Mouse (Mus musculus) megakaryocyte, embryonic 14.5 days (primary cell): Measurements from ENCODE around the gene Trpm5. TPM values are rescaled to one million over a fixed set of nuclear protein-coding genes. Genes with fewer than 3 reads are reported as not detected.
A peak's percentile ranks its signal among the peaks of the same experiment; 100 is the strongest.

Source experiments
- H3K27me3 ChIP-seq: replicated peaks from 2 replicates; pipeline ENCODE3; 2012; ENCODE audit warnings: inconsistent platforms
- H3K36me3 ChIP-seq: replicated peaks from 2 replicates; pipeline ENCODE3; 2012; ENCODE audit warnings: low read length, inconsistent platforms, mixed read lengths
- H3K4me1 ChIP-seq: 2 replicates; pipeline ENCODE4 v1.6.1; 2012; ENCODE audit warnings: inconsistent platforms
- H3K4me3 ChIP-seq: replicated peaks from 2 replicates; pipeline ENCODE3; 2012; ENCODE audit warnings: moderate library complexity, mild to moderate bottlenecking, inconsistent platforms
- H3K9me3 ChIP-seq: 2 replicates; pipeline ENCODE4 v1.6.1; 2012; ENCODE audit warnings: inconsistent platforms
- FLI1 ChIP-seq: IDR thresholded peaks from 2 replicates; pipeline ENCODE4 v1.6.1; 2012; ENCODE audit warnings: low read length, inconsistent platforms, mixed read lengths
- GATA1 ChIP-seq: IDR thresholded peaks from 3 replicates; pipeline ENCODE4 v1.6.1; 2012; ENCODE audit warnings: mixed read lengths, low read length, inconsistent platforms, borderline replicate concordance
- polyA plus RNA-seq: library from polyadenylated mRNA; stranded (reverse); fragments of >175 nt; gene quantifications from 2 replicates; pipeline ENCODE4 v1.2.3, GENCODE M21; 2012; ENCODE audit warnings: low replicate concordance; ENCODE audit not compliant: insufficient read depth

Gene Trpm5
- polyA plus RNA-seq, 1 experiment: not detected

DNA sequence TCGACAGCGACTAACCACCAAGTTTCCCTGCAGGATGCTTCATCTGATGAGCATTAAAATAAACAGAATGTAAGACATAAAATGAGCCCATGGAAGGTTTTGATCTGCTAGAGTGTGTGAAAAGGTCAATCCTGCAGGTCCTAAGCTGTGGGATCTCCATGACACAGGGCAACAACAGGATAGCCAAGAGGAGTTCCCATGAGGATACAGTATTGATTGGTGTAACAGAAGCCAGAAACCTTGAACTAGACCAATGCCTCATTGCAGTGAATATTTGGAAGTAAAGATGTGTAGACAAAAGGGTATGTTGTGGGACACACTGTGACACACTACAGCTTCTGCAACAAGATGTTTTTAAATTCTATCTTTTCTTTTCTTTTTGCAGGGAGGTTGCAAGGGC lies 60.3 kb downstream of the Trpm5 start:
- TF ChIP-seq GATA1: no peak
- no peak for TF ChIP-seq FLI1
- Histone ChIP-seq H3K4me1 (peaks cover 30% of the 10 kb centered on the region), H3K4me3 (no peak overlapping the region), H3K36me3 (peaks cover 53% of the 10 kb centered on the region), H3K9me3 (peaks cover 7% of the 10 kb centered on the region), H3K27me3 (peaks cover 13% of the 10 kb centered on the region)

- Histone ChIP-seq H3K4me1 (peaks cover 30% of the 10 kb centered on the region), H3K36me3 (peaks cover 53% of the 10 kb centered on the region), H3K27me3 (peaks cover 13% of the 10 kb centered on the region), H3K9me3 (peaks cover 7% of the 10 kb centered on the region), H3K4me3 (no peak overlapping the region)
- TF ChIP-seq GATA1: no peak
- TF ChIP-seq FLI1: no peak
Measured at GRCm38 (mm10) chr7:143033581-143033980, 60.9 kb downstream of the Trpm5 start.

- Histone ChIP-seq H3K4me1 (peaks cover 31% of the 10 kb centered on the region), H3K36me3 (peaks cover 56% of the 10 kb centered on the region), H3K27me3 (peaks cover 7% of the 10 kb centered on the region), H3K4me3 (no peak overlapping the region), H3K9me3 (peaks cover 7% of the 10 kb centered on the region)
- no peak for TF ChIP-seq GATA1
- TF ChIP-seq FLI1: no peak
Measured at GRCm38 (mm10) chr7:143031816-143032215, 62.6 kb downstream of the Trpm5 start.

DNA sequence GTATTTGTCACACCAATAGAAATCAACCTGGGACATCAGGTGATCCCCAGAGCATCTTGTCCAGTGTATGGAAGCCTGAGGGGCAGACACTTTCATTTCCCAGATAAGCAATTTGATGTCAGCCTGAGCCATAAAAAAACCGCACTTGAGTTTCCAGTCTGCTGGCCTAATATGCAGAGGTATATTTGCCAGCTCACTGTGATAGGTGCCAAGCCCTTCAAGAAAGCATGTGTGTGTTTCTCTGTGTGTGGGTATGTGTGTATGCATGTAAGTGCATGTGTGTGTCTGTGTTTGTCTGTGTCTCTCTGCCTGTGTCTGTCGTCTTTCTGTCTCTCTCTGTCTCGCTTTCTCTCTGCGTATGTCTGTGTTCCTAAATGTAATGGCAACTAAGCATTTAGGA lies 67.2 kb downstream of the Trpm5 start:
- no peaks in the 10 kb centered on the region; the same call in 1 of the 2 replicates for H3K9me3 ChIP-seq
- TF ChIP-seq FLI1: no peak
- TF ChIP-seq GATA1: no peak
- H3K4me3 ChIP-seq: no peak overlapping the region

DNA sequence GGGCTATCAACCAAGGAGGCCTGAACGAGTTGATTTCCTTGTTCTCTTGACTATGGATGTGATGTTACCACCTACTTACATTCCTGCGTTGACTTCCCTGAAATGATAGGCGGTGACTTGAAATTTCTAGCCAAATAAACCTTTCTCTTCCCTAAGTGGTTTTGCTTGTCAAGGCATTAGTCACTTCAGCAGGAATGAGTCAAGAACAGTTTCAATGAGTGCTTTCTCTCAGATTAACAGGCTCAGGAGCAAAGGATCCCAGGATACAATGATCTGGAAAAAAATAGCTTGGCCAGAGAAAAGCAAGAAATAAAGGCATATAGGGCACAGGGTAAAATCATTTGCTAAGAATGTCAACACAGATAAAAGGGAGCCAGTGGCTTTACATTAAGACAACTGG lies 68.9 kb downstream of the Trpm5 start:
- TF ChIP-seq FLI1 (no peak), GATA1 (no peak)
- Histone ChIP-seq H3K4me3 (no peak overlapping the region), H3K9me3 (no peaks in the 10 kb centered on the region; the same call in 1 of the 2 replicates), H3K27me3 (no peaks in the 10 kb centered on the region), H3K4me1 (peaks cover 78% of the 10 kb centered on the region), H3K36me3 (peaks cover 60% of the 10 kb centered on the region)

More for the DNA sequence above, 67.2 kb downstream of the Trpm5 start:
- Histone ChIP-seq H3K27me3 (no peaks in the 10 kb centered on the region), H3K4me1 (peaks cover 63% of the 10 kb centered on the region), H3K36me3 (peaks cover 61% of the 10 kb centered on the region)

- no peak for TF ChIP-seq FLI1
- TF ChIP-seq GATA1: no peak
- no peak overlapping the region for H3K4me3 ChIP-seq
- H3K9me3 ChIP-seq: no peaks in the 10 kb centered on the region; the same call in 1 of the 2 replicates
- peaks cover 90% of the 10 kb centered on the region for H3K4me1 ChIP-seq
- H3K27me3 ChIP-seq: no peaks in the 10 kb centered on the region
- peaks cover 65% of the 10 kb centered on the region for H3K36me3 ChIP-seq
Measured at GRCm38 (mm10) chr7:143024293-143024692, 70.1 kb downstream of the Trpm5 start.

DNA sequence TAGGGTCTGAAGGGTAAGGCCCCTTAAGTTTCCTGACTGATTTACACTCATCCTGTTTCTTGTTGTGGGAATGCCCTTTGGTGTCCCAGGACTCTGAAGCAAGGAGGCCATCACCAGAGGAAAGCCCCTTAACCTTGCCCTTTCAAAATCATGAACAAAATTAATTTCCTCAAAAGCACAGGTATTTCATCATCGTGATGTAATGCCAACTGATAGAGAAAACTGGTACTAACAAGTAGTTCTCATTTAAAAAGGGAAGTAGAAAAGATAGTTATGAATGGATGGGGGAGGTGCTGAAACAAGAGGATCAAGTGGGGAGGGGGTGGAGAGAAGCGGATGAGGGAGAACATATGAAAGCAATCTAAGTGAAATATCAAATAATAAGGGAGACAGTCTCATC lies 70.9 kb downstream of the Trpm5 start:
- H3K9me3 ChIP-seq: no peaks in the 10 kb centered on the region; the same call in 1 of the 2 replicates
- peaks cover 92% of the 10 kb centered on the region for H3K4me1 ChIP-seq
- TF ChIP-seq GATA1: no peak
- no peak for TF ChIP-seq FLI1
- H3K27me3 ChIP-seq: no peaks in the 10 kb centered on the region
- H3K36me3 ChIP-seq: peaks cover 72% of the 10 kb centered on the region
- H3K4me3 ChIP-seq: no peak overlapping the region

GRCm38 (mm10) chr7:143021356-143022164 lies 72.9 kb downstream of the Trpm5 start:
- H3K9me3 ChIP-seq: no peaks in the 10 kb centered on the region; the same call in 1 of the 2 replicates
- no peaks in the 10 kb centered on the region for H3K27me3 ChIP-seq
- peaks cover 92% of the 10 kb centered on the region for H3K4me1 ChIP-seq
- TF ChIP-seq FLI1 (no peak), GATA1 (no peak)
- H3K36me3 ChIP-seq: peaks cover 80% of the 10 kb centered on the region
- H3K4me3 ChIP-seq: no peak overlapping the region

- Histone ChIP-seq H3K4me3 (no peak overlapping the region), H3K9me3 (no peaks in the 10 kb centered on the region; the same call in 1 of the 2 replicates), H3K27me3 (no peaks in the 10 kb centered on the region), H3K4me1 (peaks cover 96% of the 10 kb centered on the region), H3K36me3 (peaks cover 83% of the 10 kb centered on the region)
- no peak for TF ChIP-seq GATA1
- no peak for TF ChIP-seq FLI1
Measured at GRCm38 (mm10) chr7:143020764-143021163, 73.7 kb downstream of the Trpm5 start.

GRCm38 (mm10) chr7:143020040-143020439 lies 74.4 kb downstream of the Trpm5 start:
- no peak for TF ChIP-seq FLI1
- peak; percentile 38; the same call in 1 of the 3 replicates for TF ChIP-seq GATA1
- H3K27me3 ChIP-seq: no peaks in the 10 kb centered on the region
- peak overlapping the region; percentile 47 for H3K4me3 ChIP-seq
- peaks cover 85% of the 10 kb centered on the region for H3K36me3 ChIP-seq
- H3K9me3 ChIP-seq: no peaks in the 10 kb centered on the region; the same call in 1 of the 2 replicates
- peaks cover 96% of the 10 kb centered on the region for H3K4me1 ChIP-seq

Other genes starting within 250 kb of the Trpm5 start
- gene Th, start 163.5 kb downstream of the Trpm5 start, polyA plus RNA-seq: not detected in 2 replicates
- 2.4 and 6.3 TPM in 2 replicates for gene Ascl2, start 125.4 kb downstream of the Trpm5 start, polyA plus RNA-seq
- 109 and 119 TPM in 2 replicates for gene Tspan32, start 89.6 kb downstream of the Trpm5 start, polyA plus RNA-seq
- gene Cd81, start 41.9 kb downstream of the Trpm5 start, polyA plus RNA-seq: 774 and 1,679 TPM in 2 replicates
- gene Tssc4, start 25.4 kb downstream of the Trpm5 start, polyA plus RNA-seq: 167 and 219 TPM in 2 replicates
- gene Kcnq1, start 11.7 kb upstream of the Trpm5 start, polyA plus RNA-seq: not detected in 2 replicates